15 mouse cellular contexts compared by ENCODE assay signal in genomic region chr5:146382268-146382667, GRCm38 (mm10). TPM values are rescaled to one million over a fixed set of nuclear protein-coding genes. Genes with fewer than 3 reads are reported as not detected.
DNase-seq lines count a peak whose midpoint lies in the region; ATAC-seq and TF ChIP-seq lines count a peak whose summit lies in the region.
"Had no signal": no experiment of that assay in that cellular context is flagged by ENCODE, and none has a peak within 500 bp of the region (broad histone marks: within the 10 kb centered on the region; RNA-seq: fewer than 3 reads in every experiment).

No protein-coding gene starts in this region.

- no peak overlapping the region for H3K9ac ChIP-seq in hindbrain, postnatal 0 days (replicated peaks; ENCODE audit: low read length)
- no peak overlapping the region for H3K9ac ChIP-seq in midbrain, embryonic 11.5 days (ENCODE audit: low read length)
- H3K9ac ChIP-seq: kidney, embryonic 15.5 days had no signal

- peak; percentile 52 for TF ChIP-seq CTCF in hindbrain, postnatal 0 days (IDR thresholded peaks at IDR 0.05; ENCODE audit: low read depth)
- peak; percentile 58 for TF ChIP-seq CTCF in Patski (IDR thresholded peaks at IDR 0.05)

- no peak overlapping the region for H3K4me3 ChIP-seq in hindbrain, postnatal 0 days (ENCODE audit: low read length)
- H3K4me3 ChIP-seq in hindbrain, embryonic 10.5 days = no peak overlapping the region
- H3K4me3 ChIP-seq in midbrain, embryonic 11.5 days (ENCODE audit: low read depth, low read length) = no peak overlapping the region
- H3K4me3 ChIP-seq: forebrain, embryonic 10.5 days; kidney, embryonic 15.5 days had no signal

- H3K9me3 ChIP-seq in hindbrain, postnatal 0 days (ENCODE audit: low read length) = no peaks in the 10 kb centered on the region
- peaks cover 10% of the 10 kb centered on the region; the same call in 1 of the 2 replicates for H3K9me3 ChIP-seq in hindbrain, embryonic 10.5 days
- peaks cover 4% of the 10 kb centered on the region for H3K9me3 ChIP-seq in midbrain, embryonic 11.5 days (ENCODE audit: control insufficient read depth, low read length)

- CTCF ChIA-PET in Patski (lab: Charles Lee) = interaction anchor here (0.7 to 1.2 kb wide), 4 partner anchors 9 to 183 kb away, joined by 3 to 4 read pairs (median 3); no protein-coding TSS in a partner anchor

- in situ Hi-C loops in Patski (cut with MboI; ENCODE audit: low pct_unique_long_range_greater_than_20kb) = loop anchor here (25.0 kb wide), 1 partner anchor 480 kb away; no protein-coding TSS in a partner anchor

- WGBS in hindbrain, postnatal 0 days = 80% methylated on average over 3 of the region's 3 CpGs
- WGBS in hindbrain, embryonic 10.5 days = 79% methylated on average over 3 of the region's 3 CpGs
- 69% methylated on average over 3 of the region's 3 CpGs for WGBS in midbrain, embryonic 11.5 days

- no peaks in the 10 kb centered on the region for H3K27me3 ChIP-seq in hindbrain, postnatal 0 days (ENCODE audit: insufficient read depth, low read length)
- no peaks in the 10 kb centered on the region for H3K27me3 ChIP-seq in hindbrain, embryonic 10.5 days (ENCODE audit: insufficient read depth, poor library complexity, severe bottlenecking)
- peaks cover 10% of the 10 kb centered on the region for H3K27me3 ChIP-seq in Patski
- H3K27me3 ChIP-seq in splenic B cell, adult 2 months (ENCODE audit: control insufficient read depth, insufficient read depth, low read length, poor library complexity, severe bottlenecking) = no peaks in the 10 kb centered on the region
- no peaks in the 10 kb centered on the region for H3K27me3 ChIP-seq in midbrain, embryonic 11.5 days (ENCODE audit: control insufficient read depth, insufficient read depth, low read length)
- H3K27me3 ChIP-seq: kidney, embryonic 15.5 days had no signal

- POLR2A ChIA-PET in Patski (lab: Charles Lee) = interaction anchor here (0.7 kb wide), 1 partner anchor 1307 kb away, joined by 3 read pairs; no protein-coding TSS in a partner anchor

- no peaks in the 10 kb centered on the region for H3K36me3 ChIP-seq in hindbrain, postnatal 0 days (ENCODE audit: insufficient read depth, low read length)
- peaks cover 5% of the 10 kb centered on the region for H3K36me3 ChIP-seq in hindbrain, embryonic 10.5 days
- no peaks in the 10 kb centered on the region for H3K36me3 ChIP-seq in splenic B cell, adult 2 months (ENCODE audit: control insufficient read depth, insufficient read depth, low read length, poor library complexity, severe bottlenecking)
- no peaks in the 10 kb centered on the region for H3K36me3 ChIP-seq in midbrain, embryonic 11.5 days (ENCODE audit: control insufficient read depth, insufficient read depth, low read length)
- H3K36me3 ChIP-seq: G1E; kidney, embryonic 15.5 days had no signal

- ATAC-seq in hindbrain, postnatal 0 days = no peak
- no peak for ATAC-seq in Patski
- no peak for ATAC-seq in midbrain, embryonic 11.5 days (ENCODE audit: low FRiP score)
- no peak for ATAC-seq in monocyte, adult 5-6 weeks (replicated peaks; ENCODE audit: insufficient number of reproducible peaks, low FRiP score, low TSS enrichment, poor library complexity, severe bottlenecking)

- H3K4me2 ChIP-seq in hindbrain, postnatal 0 days (ENCODE audit: low read depth, low read length) = no peak overlapping the region
- no peak overlapping the region for H3K4me2 ChIP-seq in midbrain, embryonic 11.5 days
- H3K4me2 ChIP-seq: kidney, embryonic 15.5 days had no signal

- no peak for DNase-seq in hindbrain, postnatal 0 days (ENCODE audit: low spot score)
- no peak for DNase-seq in hindbrain, embryonic 10.5 days (ENCODE audit: low spot score)
- peak; percentile 33 for DNase-seq in right cerebral cortex, postnatal 14 days
- no peak for DNase-seq in right cerebral cortex, postnatal 25 days
- no peak for DNase-seq in Patski (ENCODE audit: low read depth, low spot score)
- DNase-seq in splenic B cell, adult 2 months (ENCODE audit: low read depth, low spot score) = peak; percentile 3
- DNase-seq in midbrain, embryonic 11.5 days (ENCODE audit: low spot score, missing footprints) = no peak
- DNase-seq: adrenal gland, postnatal 10 days; embryo, embryonic 11 days; thymus, adult 18-20 months had no signal

- H3K27ac ChIP-seq in hindbrain, postnatal 0 days = no peak overlapping the region
- H3K27ac ChIP-seq in hindbrain, embryonic 10.5 days = no peak overlapping the region
- H3K27ac ChIP-seq in midbrain, embryonic 11.5 days (ENCODE audit: low read depth, low read length) = no peak overlapping the region
- H3K27ac ChIP-seq: forebrain, embryonic 10.5 days; kidney, embryonic 15.5 days had no signal

- H3K4me1 ChIP-seq in hindbrain, postnatal 0 days (ENCODE audit: insufficient read depth, low read length) = no peaks in the 10 kb centered on the region
- H3K4me1 ChIP-seq in hindbrain, embryonic 10.5 days (replicated peaks) = peaks cover 13% of the 10 kb centered on the region
- peaks cover 5% of the 10 kb centered on the region; the same call in 1 of the 2 replicates for H3K4me1 ChIP-seq in midbrain, embryonic 11.5 days (ENCODE audit: control insufficient read depth, insufficient read depth, low read length)

RNA-seq across cellular contexts. Expression of gene Wasf3, which starts 2.5 kb away (rescaled TPM):
- 38.6 and 39.8 TPM in 2 replicates for total RNA-seq in hindbrain, postnatal 0 days (2014; rRNA removed)
- 15.7 and 17.0 TPM in 2 replicates for polyA plus RNA-seq in hindbrain, postnatal 0 days (2015; fragmentation: Nextera tagmentation; extraction: Ambion mirVana)
- 13.1 and 16.7 TPM in 2 replicates for polyA plus RNA-seq in hindbrain, embryonic 10.5 days (2016; fragmentation: Nextera tagmentation; extraction: Ambion mirVana)
- polyA plus RNA-seq in Patski (2021) = 19.0 TPM
- 6.3 and 6.4 TPM in 2 replicates for polyA plus RNA-seq in midbrain, embryonic 11.5 days (2014; fragmentation: Nextera tagmentation; extraction: Ambion mirVana)
- not detected in 3 replicates for total RNA-seq in monocyte, adult 5-6 weeks (2017)
- total RNA-seq: megakaryocyte-erythroid progenitor cell, adult 5-6 weeks had no signal
- polyA plus RNA-seq: G1E had no signal

Comparison
In these comparisons a context has a peak if more than half of its experiments do, and no peak if none do; other contexts are left out.
1. DNase-seq: peak in right cerebral cortex, postnatal 14 days (single experiment) and splenic B cell, adult 2 months (single experiment); none in hindbrain, postnatal 0 days (single experiment), hindbrain, embryonic 10.5 days (single experiment), right cerebral cortex, postnatal 25 days (single experiment), Patski (single experiment) and midbrain, embryonic 11.5 days (single experiment).